In the genomic region with DNA sequence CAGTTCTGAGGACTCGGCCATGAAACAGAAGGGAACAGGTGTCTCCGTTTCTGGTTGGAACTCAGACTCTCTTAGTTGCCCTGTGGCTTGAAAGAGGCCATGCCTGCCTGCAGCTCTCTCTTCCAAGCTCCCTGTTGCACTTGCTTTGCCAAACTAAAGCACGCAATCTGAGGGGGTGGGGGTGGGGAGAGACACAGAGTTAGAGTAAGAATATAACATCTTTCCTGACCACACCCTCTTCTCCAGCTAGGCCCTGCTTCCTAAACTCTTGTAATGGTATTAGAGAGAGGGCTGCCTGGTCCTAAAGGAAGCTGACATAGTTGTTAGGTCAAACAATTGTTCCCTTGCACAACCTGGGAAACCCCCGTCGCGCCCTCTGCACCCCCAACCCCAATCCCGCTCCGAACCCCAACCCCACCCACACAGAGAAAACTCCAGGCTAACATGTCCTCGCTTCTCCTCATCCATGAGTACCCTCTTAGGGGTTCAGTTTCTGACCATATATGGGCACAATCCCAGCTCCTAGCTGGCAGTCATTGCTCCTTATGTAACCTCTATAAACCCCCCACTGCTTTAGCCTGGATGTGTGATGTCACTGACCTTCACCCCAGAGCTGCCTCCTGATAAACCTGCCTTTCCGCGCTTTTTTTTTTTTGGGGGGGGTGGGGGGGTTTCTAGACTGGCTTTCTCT, we compare ENCODE assay signal across 22 mouse cellular contexts. TPM values are rescaled to one million over a fixed set of nuclear protein-coding genes. Genes with fewer than 3 reads are reported as not detected.
DNase-seq lines count a peak whose midpoint lies in the region; ATAC-seq and TF ChIP-seq lines count a peak whose summit lies in the region.
"Had no signal": no experiment of that assay in that cellular context is flagged by ENCODE, and none has a peak within 500 bp of the region (broad histone marks: within the 10 kb centered on the region; RNA-seq: fewer than 3 reads in every experiment).

No protein-coding gene starts in this region.

- H3ac ChIP-seq in myocyte (ENCODE audit: control insufficient read depth, insufficient read length) = no peak overlapping the region

- intact Hi-C loops in heart, postnatal 10 days (cut with DNase I) = no loop called here

- no peak for ATAC-seq in midbrain, embryonic 12.5 days (ENCODE audit: low FRiP score, low read depth)
- ATAC-seq in midbrain, postnatal 0 days (ENCODE audit: low FRiP score) = no peak
- no peak for ATAC-seq in megakaryocyte progenitor cell, adult 5-6 weeks (replicated peaks; ENCODE audit: poor library complexity)
- ATAC-seq: forebrain, embryonic 15.5 days; intestine, embryonic 16.5 days had no signal

- no peaks in the 10 kb centered on the region for H3K79me2 ChIP-seq in myocyte (ENCODE audit: control insufficient read depth, insufficient read depth)

- peak overlapping the region; percentile 42; the same call in 1 of the 2 replicates for H3K27ac ChIP-seq in heart, embryonic 10.5 days
- no peak overlapping the region for H3K27ac ChIP-seq in midbrain, embryonic 12.5 days (replicated peaks)
- H3K27ac ChIP-seq in midbrain, postnatal 0 days (ENCODE audit: low read depth, low read length) = no peak overlapping the region
- H3K27ac ChIP-seq in ES-E14 (ENCODE audit: insufficient read depth, low read depth, low read length, poor library complexity, severe bottlenecking) = peak overlapping the region; percentile 89
- H3K27ac ChIP-seq: embryonic facial prominence, embryonic 15.5 days; forebrain, embryonic 15.5 days; hindbrain, embryonic 15.5 days had no signal

- H3K4me2 ChIP-seq in midbrain, embryonic 12.5 days (replicated peaks) = no peak overlapping the region
- no peak overlapping the region for H3K4me2 ChIP-seq in midbrain, postnatal 0 days (ENCODE audit: low read depth, low read length, poor library complexity, severe bottlenecking)
- peak overlapping the region; percentile 18 for H3K4me2 ChIP-seq in myocyte (ENCODE audit: low read depth)
- H3K4me2 ChIP-seq: embryonic facial prominence, embryonic 15.5 days; forebrain, embryonic 15.5 days; hindbrain, embryonic 15.5 days had no signal

- in situ Hi-C loops in ES-E14 (cut with MboI; ENCODE audit: low sequenced_read_pairs in 2 of 2, unreplicated experiment in 2 of 2) = no loop called here

- no peak for TF ChIP-seq CTCF in midbrain, postnatal 0 days (IDR thresholded peaks at IDR 0.05)

- no peaks in the 10 kb centered on the region for H3K36me3 ChIP-seq in heart, embryonic 10.5 days
- H3K36me3 ChIP-seq in midbrain, embryonic 12.5 days = no peaks in the 10 kb centered on the region
- no peaks in the 10 kb centered on the region for H3K36me3 ChIP-seq in midbrain, postnatal 0 days (ENCODE audit: insufficient read depth, low read length)
- H3K36me3 ChIP-seq in ES-E14 (ENCODE audit: control insufficient read depth, insufficient read depth, low read length, poor library complexity, severe bottlenecking) (no peaks in the 10 kb centered on the region), myocyte (ENCODE audit: control insufficient read depth, insufficient read depth) (no peaks in the 10 kb centered on the region)
- H3K36me3 ChIP-seq: embryonic facial prominence, embryonic 15.5 days; forebrain, embryonic 15.5 days; hindbrain, embryonic 15.5 days had no signal

- H3K4me3 ChIP-seq in heart, embryonic 10.5 days = no peak overlapping the region
- no peak overlapping the region for H3K4me3 ChIP-seq in midbrain, embryonic 12.5 days
- H3K4me3 ChIP-seq in midbrain, postnatal 0 days (ENCODE audit: low read depth, low read length) = no peak overlapping the region
- peak overlapping the region; percentile 3 to 57; a peak in 2 of 4 replicates for H3K4me3 ChIP-seq in ES-E14 (ENCODE audit: insufficient read depth in 1 of 2, low read depth in 1 of 2, low read length in 2 of 2, poor library complexity in 1 of 2, severe bottlenecking in 1 of 2)
- no peak overlapping the region for H3K4me3 ChIP-seq in myocyte
- H3K4me3 ChIP-seq: embryonic facial prominence, embryonic 15.5 days; erythroblast, embryonic 14.5 days; forebrain, embryonic 15.5 days; hindbrain, embryonic 15.5 days had no signal

- H3K27me3 ChIP-seq in heart, embryonic 10.5 days (ENCODE audit: insufficient read depth, poor library complexity, severe bottlenecking) = no peaks in the 10 kb centered on the region
- H3K27me3 ChIP-seq in midbrain, embryonic 12.5 days = no peaks in the 10 kb centered on the region
- H3K27me3 ChIP-seq in midbrain, postnatal 0 days (ENCODE audit: insufficient read depth, low read length) = no peaks in the 10 kb centered on the region
- H3K27me3 ChIP-seq in myocyte (ENCODE audit: control insufficient read depth, insufficient read depth, insufficient read length) = no peaks in the 10 kb centered on the region
- H3K27me3 ChIP-seq: embryonic facial prominence, embryonic 15.5 days; forebrain, embryonic 15.5 days; hindbrain, embryonic 15.5 days had no signal

- TF ChIP-seq POLR2A in myocyte (IDR thresholded peaks at IDR 0.05; ENCODE audit: insufficient read length, low read depth) = no peak

- no peaks in the 10 kb centered on the region for H3K9me3 ChIP-seq in heart, embryonic 10.5 days
- H3K9me3 ChIP-seq in midbrain, embryonic 12.5 days = no peaks in the 10 kb centered on the region
- no peaks in the 10 kb centered on the region for H3K9me3 ChIP-seq in midbrain, postnatal 0 days (ENCODE audit: low read length)
- no peaks in the 10 kb centered on the region for H3K9me3 ChIP-seq in ES-E14 (ENCODE audit: control insufficient read depth, insufficient read depth, low read depth, low read length)
- H3K9me3 ChIP-seq: embryonic facial prominence, embryonic 15.5 days; forebrain, embryonic 15.5 days; hindbrain, embryonic 15.5 days had no signal

- peak overlapping the region; percentile 20; the same call in 1 of the 2 replicates for H3K9ac ChIP-seq in midbrain, embryonic 12.5 days (replicated peaks)
- H3K9ac ChIP-seq in midbrain, postnatal 0 days (replicated peaks; ENCODE audit: low read length, poor library complexity, severe bottlenecking) = no peak overlapping the region
- peak overlapping the region; percentile 81 for H3K9ac ChIP-seq in ES-E14 (ENCODE audit: insufficient read depth, low read depth, low read length, poor library complexity, severe bottlenecking)
- H3K9ac ChIP-seq: embryonic facial prominence, embryonic 15.5 days; forebrain, embryonic 15.5 days; hindbrain, embryonic 15.5 days had no signal

- H3K4me1 ChIP-seq in heart, embryonic 10.5 days = peaks cover 21% of the 10 kb centered on the region
- H3K4me1 ChIP-seq in midbrain, embryonic 12.5 days = no peaks in the 10 kb centered on the region
- H3K4me1 ChIP-seq in midbrain, postnatal 0 days (ENCODE audit: insufficient read depth, low read length) = no peaks in the 10 kb centered on the region
- peaks cover 14 to 36% of the 10 kb centered on the region in 2 experiments for H3K4me1 ChIP-seq in ES-E14 (ENCODE audit: control insufficient read depth in 2 of 2, insufficient read depth in 2 of 2, low read length in 2 of 2, poor library complexity in 1 of 2)
- H3K4me1 ChIP-seq: embryonic facial prominence, embryonic 15.5 days; forebrain, embryonic 15.5 days; hindbrain, embryonic 15.5 days had no signal

- DNase-seq in heart, embryonic 10.5 days (ENCODE audit: low spot score) = no peak
- DNase-seq in heart, adult 18-20 months = no peak
- DNase-seq in midbrain, postnatal 0 days (ENCODE audit: low spot score) = no peak
- no peak for DNase-seq in ES-E14 (ENCODE audit: low read depth, low spot score)
- DNase-seq in heart, postnatal 10 days = no peak
- DNase-seq: adrenal gland, postnatal 10 days; cerebellum, adult 11 months; cerebellum, adult 8-10 months; cerebellum, postnatal 14 days; embryo, embryonic 11 days; gastrocnemius, postnatal 10 days; heart, postnatal 14 days had no signal

- 64% methylated on average over 11 of the region's 11 CpGs for WGBS in heart, embryonic 10.5 days
- WGBS in midbrain, embryonic 12.5 days = 84% methylated on average over 11 of the region's 11 CpGs
- WGBS in midbrain, postnatal 0 days = 81% methylated on average over 11 of the region's 11 CpGs

RNA-seq across cellular contexts. Expression of gene Hsd17b14, which starts 3.7 kb away (rescaled TPM):
- 0.42 and 1.2 TPM in 2 replicates for polyA plus RNA-seq in heart, embryonic 10.5 days (2016; fragmentation: Nextera tagmentation; extraction: Ambion mirVana)
- total RNA-seq in heart, adult 18-20 months (2021) = under 1 TPM in 1 of 2 experiments, not detected in 1; 0.41 TPM
- polyA plus RNA-seq in midbrain, embryonic 12.5 days (2016; fragmentation: Nextera tagmentation; extraction: Ambion mirVana) = 0.78 TPM in 1 of 2 replicates, not detected in the other
- total RNA-seq in midbrain, postnatal 0 days (2014; rRNA removed) = not detected in 2 replicates
- 0.15 and 0.20 TPM in 2 replicates for polyA plus RNA-seq in midbrain, postnatal 0 days (2015; fragmentation: Nextera tagmentation; extraction: Ambion mirVana)
- 32.5 and 33.0 TPM in 2 replicates for total RNA-seq in ES-E14 (2012; rRNA removed)
- polyA plus RNA-seq in myocyte (2012; fragmentation: generic; extraction: Trizol) = 1.9 TPM
- 0.22 and 5.5 TPM in 2 replicates for total RNA-seq in megakaryocyte progenitor cell, adult 5-6 weeks (2015)
- 1.2 and 8.2 TPM in 2 replicates for total RNA-seq in megakaryocyte progenitor cell, adult 5-6 weeks (2017)
- under 1 TPM; 0.25 to 0.34 TPM for total RNA-seq in heart, postnatal 10 days (2021)
- total RNA-seq: common myeloid progenitor, adult 5-6 weeks; hematopoietic stem cell, adult 5-6 weeks had no signal
- polyA plus RNA-seq: forebrain, embryonic 15.5 days had no signal

RNA-seq across cellular contexts. Expression of gene Bcat2, which starts 19.0 kb away (rescaled TPM):
- polyA plus RNA-seq in heart, embryonic 10.5 days (2016; fragmentation: Nextera tagmentation; extraction: Ambion mirVana) = 76.7 and 80.8 TPM in 2 replicates
- total RNA-seq in heart, adult 18-20 months (2021) = 100 to 1,000 TPM; 225 to 264 TPM
- 23.2 and 23.8 TPM in 2 replicates for polyA plus RNA-seq in midbrain, embryonic 12.5 days (2016; fragmentation: Nextera tagmentation; extraction: Ambion mirVana)
- 12.4 and 14.9 TPM in 2 replicates for total RNA-seq in midbrain, postnatal 0 days (2014; rRNA removed)
- polyA plus RNA-seq in midbrain, postnatal 0 days (2015; fragmentation: Nextera tagmentation; extraction: Ambion mirVana) = 18.3 and 19.3 TPM in 2 replicates
- total RNA-seq in ES-E14 (2012; rRNA removed) = 60.3 and 87.7 TPM in 2 replicates
- 54.1 TPM for polyA plus RNA-seq in myocyte (2012; fragmentation: generic; extraction: Trizol)
- 43.5 and 55.9 TPM in 2 replicates for total RNA-seq in megakaryocyte progenitor cell, adult 5-6 weeks (2015)
- 37.0 and 44.0 TPM in 2 replicates for total RNA-seq in megakaryocyte progenitor cell, adult 5-6 weeks (2017)
- 10 to 100 TPM; 54.7 to 54.9 TPM for total RNA-seq in heart, postnatal 10 days (2021)

RNA-seq across cellular contexts. Expression of gene Plekha4, which starts 24.8 kb away (rescaled TPM):
- 0.59 and 0.64 TPM in 2 replicates for polyA plus RNA-seq in heart, embryonic 10.5 days (2016; fragmentation: Nextera tagmentation; extraction: Ambion mirVana)
- total RNA-seq in heart, adult 18-20 months (2021) = 1 to 10 TPM; 2.0 to 2.5 TPM
- polyA plus RNA-seq in midbrain, embryonic 12.5 days (2016; fragmentation: Nextera tagmentation; extraction: Ambion mirVana) = 0.70 and 0.96 TPM in 2 replicates
- 2.0 and 2.1 TPM in 2 replicates for total RNA-seq in midbrain, postnatal 0 days (2014; rRNA removed)
- polyA plus RNA-seq in midbrain, postnatal 0 days (2015; fragmentation: Nextera tagmentation; extraction: Ambion mirVana) = 1.2 and 1.6 TPM in 2 replicates
- total RNA-seq in ES-E14 (2012; rRNA removed) = 17.8 and 20.2 TPM in 2 replicates
- 2.6 TPM for polyA plus RNA-seq in myocyte (2012; fragmentation: generic; extraction: Trizol)
- 0.67 TPM in 1 of 2 replicates, not detected in the other for total RNA-seq in megakaryocyte progenitor cell, adult 5-6 weeks (2015)
- 0.04 and 0.34 TPM in 2 replicates for total RNA-seq in megakaryocyte progenitor cell, adult 5-6 weeks (2017)
- 1 to 10 TPM; 4.1 to 5.6 TPM for total RNA-seq in heart, postnatal 10 days (2021)
- total RNA-seq: common myeloid progenitor, adult 5-6 weeks had no signal

RNA-seq across cellular contexts. Expression of gene Ppp1r15a, which starts 24.9 kb away (rescaled TPM):
- 28.2 and 31.2 TPM in 2 replicates for polyA plus RNA-seq in heart, embryonic 10.5 days (2016; fragmentation: Nextera tagmentation; extraction: Ambion mirVana)
- total RNA-seq in heart, adult 18-20 months (2021) = 10 to 100 TPM; 31.6 to 33.7 TPM
- polyA plus RNA-seq in midbrain, embryonic 12.5 days (2016; fragmentation: Nextera tagmentation; extraction: Ambion mirVana) = 15.4 and 18.5 TPM in 2 replicates
- 17.2 and 17.4 TPM in 2 replicates for total RNA-seq in midbrain, postnatal 0 days (2014; rRNA removed)
- 18.7 and 18.8 TPM in 2 replicates for polyA plus RNA-seq in midbrain, postnatal 0 days (2015; fragmentation: Nextera tagmentation; extraction: Ambion mirVana)
- total RNA-seq in ES-E14 (2012; rRNA removed) = 31.4 and 37.9 TPM in 2 replicates
- polyA plus RNA-seq in myocyte (2012; fragmentation: generic; extraction: Trizol) = 306 TPM
- 46.2 and 56.7 TPM in 2 replicates for total RNA-seq in megakaryocyte progenitor cell, adult 5-6 weeks (2015)
- 70.0 and 90.7 TPM in 2 replicates for total RNA-seq in megakaryocyte progenitor cell, adult 5-6 weeks (2017)
- total RNA-seq in heart, postnatal 10 days (2021) = 10 to 100 TPM; 24.5 to 45.4 TPM

RNA-seq across cellular contexts. Expression of gene Nucb1, which starts 40.8 kb away (rescaled TPM):
- 163 and 198 TPM in 2 replicates for polyA plus RNA-seq in heart, embryonic 10.5 days (2016; fragmentation: Nextera tagmentation; extraction: Ambion mirVana)
- 100 to 1,000 TPM; 129 to 143 TPM for total RNA-seq in heart, adult 18-20 months (2021)
- 102 and 106 TPM in 2 replicates for polyA plus RNA-seq in midbrain, embryonic 12.5 days (2016; fragmentation: Nextera tagmentation; extraction: Ambion mirVana)
- total RNA-seq in midbrain, postnatal 0 days (2014; rRNA removed) = 92.2 and 137 TPM in 2 replicates
- 137 and 144 TPM in 2 replicates for polyA plus RNA-seq in midbrain, postnatal 0 days (2015; fragmentation: Nextera tagmentation; extraction: Ambion mirVana)
- total RNA-seq in ES-E14 (2012; rRNA removed) = 131 and 178 TPM in 2 replicates
- polyA plus RNA-seq in myocyte (2012; fragmentation: generic; extraction: Trizol) = 135 TPM
- 112 and 114 TPM in 2 replicates for total RNA-seq in megakaryocyte progenitor cell, adult 5-6 weeks (2015)
- 387 and 408 TPM in 2 replicates for total RNA-seq in megakaryocyte progenitor cell, adult 5-6 weeks (2017)
- 100 to 1,000 TPM; 144 to 151 TPM for total RNA-seq in heart, postnatal 10 days (2021)

Comparison
In these comparisons a context has a peak if more than half of its experiments do, and no peak if none do; other contexts are left out.
1. H3K27ac ChIP-seq: peak in heart, embryonic 10.5 days (single experiment) and ES-E14 (single experiment); none in midbrain, embryonic 12.5 days (single experiment) and midbrain, postnatal 0 days (single experiment).
2. H3K4me3 ChIP-seq: peak in ES-E14 (2 of 2); none in heart, embryonic 10.5 days (single experiment), midbrain, embryonic 12.5 days (single experiment), midbrain, postnatal 0 days (single experiment) and myocyte (single experiment).